Mouse (Mus musculus) midbrain, embryonic 11.5 days (tissue): ENCODE measurements around the gene Rgma. TPM values are rescaled to one million over a fixed set of nuclear protein-coding genes. Genes with fewer than 3 reads are reported as not detected.

Experiments
- ATAC-seq: fragments of 200-750 bp; cut with Nextera tagmentation; 2 replicates; pipeline ENCODE4 v1.8.0; 2017; ENCODE audit warnings: moderate TSS enrichment, moderate library complexity; ENCODE audit not compliant: low FRiP score
- DNase-seq: peaks from one replicate; pipeline ENCODE4 v3.0.0; 2015; ENCODE audit warnings: low spot score; ENCODE audit errors: missing footprints
- H3K27ac ChIP-seq: fragments of 300-500 bp; sonication (generic); 2 replicates; pipeline ENCODE4 v1.5.1; 2014; ENCODE audit warnings: low read depth, low read length
- H3K27me3 ChIP-seq: fragments of 300-500 bp; sonication (generic); 2 replicates; pipeline ENCODE4 v1.6.1; 2014; ENCODE audit warnings: mild to moderate bottlenecking, low read length, moderate library complexity, mixed read lengths; ENCODE audit not compliant: control insufficient read depth, insufficient read depth
- H3K36me3 ChIP-seq: fragments of 300-500 bp; sonication (generic); 2 replicates; pipeline ENCODE4 v1.6.1; 2014; ENCODE audit warnings: mild to moderate bottlenecking, low read length, moderate library complexity, mixed read lengths; ENCODE audit not compliant: control insufficient read depth, insufficient read depth
- H3K4me1 ChIP-seq: fragments of 300-500 bp; sonication (generic); 2 replicates; pipeline ENCODE4 v1.6.1; 2014; ENCODE audit warnings: low read length; ENCODE audit not compliant: control insufficient read depth, insufficient read depth
- H3K4me2 ChIP-seq: fragments of 300-500 bp; sonication (generic); 2 replicates; pipeline ENCODE4 v1.6.1; 2014; ENCODE audit warnings: mild to moderate bottlenecking, moderate library complexity
- H3K4me3 ChIP-seq: fragments of 300-500 bp; sonication (generic); 2 replicates; pipeline ENCODE4 v1.5.1; 2014; ENCODE audit warnings: low read depth, low read length
- H3K9ac ChIP-seq: fragments of 300-500 bp; sonication (generic); 2 replicates; pipeline ENCODE4 v1.6.1; 2014; ENCODE audit warnings: low read length
- H3K9me3 ChIP-seq: fragments of 300-500 bp; sonication (generic); 2 replicates; pipeline ENCODE4 v1.6.1; 2016; ENCODE audit warnings: low read length; ENCODE audit not compliant: control insufficient read depth
- WGBS: fragments of 180-500 bp; shearing (Covaris S2); extraction: QIAGEN DNeasy Blood & Tissue Kit; methylation state at CpG from one replicate; pipeline ENCODE4 v1.1.7; 2014; 5-methylcytosine and 5-hydroxymethylcytosine counted together
- polyA plus RNA-seq: library from polyadenylated mRNA; unstranded; fragments of >200 nt; fragmentation: Nextera tagmentation; extraction: Ambion mirVana; gene quantifications from 2 replicates; pipeline ENCODE4 v1.2.1, GENCODE M21; 2014

The Rgma gene
- polyA plus RNA-seq, 1 experiment from 2014 or later = 47.5 TPM

DNA sequence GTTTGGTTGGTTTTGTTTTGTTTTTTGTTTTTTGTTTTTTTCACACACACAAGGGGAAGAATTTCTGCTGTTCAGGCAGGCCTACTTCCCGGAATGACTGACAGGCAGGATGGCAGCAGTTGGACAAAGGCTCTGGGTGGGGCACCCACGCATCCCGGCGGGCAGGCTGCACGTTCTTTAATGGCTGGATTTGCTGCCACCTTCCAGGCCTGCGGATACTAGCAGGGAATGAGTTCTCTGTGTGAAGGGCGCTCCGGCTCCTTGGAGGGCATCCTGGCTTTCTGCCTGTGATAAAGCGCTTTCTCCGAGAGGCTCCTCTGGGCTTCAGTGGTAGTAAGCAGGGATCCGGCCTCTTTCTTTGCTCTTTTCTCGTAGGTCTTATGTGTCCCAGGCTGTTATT, 2.0 kb downstream of the Rgma start:
- no peaks in the 10 kb centered on the region; the same call in 1 of the 2 replicates for H3K27me3 ChIP-seq
- H3K4me1 ChIP-seq = peaks cover 57% of the 10 kb centered on the region
- H3K36me3 ChIP-seq = no peaks in the 10 kb centered on the region
- ATAC-seq = no peak
- peak overlapping the region; percentile 64 for H3K4me2 ChIP-seq
- H3K4me3 ChIP-seq = peak overlapping the region; percentile 86
- peak overlapping the region; percentile 97 for H3K9ac ChIP-seq
- peak; percentile 92 for DNase-seq
- H3K9me3 ChIP-seq = no peaks in the 10 kb centered on the region
- WGBS = 19% methylated on average over 12 of the region's 12 CpGs
- H3K27ac ChIP-seq = peak overlapping the region; percentile 95

DNA sequence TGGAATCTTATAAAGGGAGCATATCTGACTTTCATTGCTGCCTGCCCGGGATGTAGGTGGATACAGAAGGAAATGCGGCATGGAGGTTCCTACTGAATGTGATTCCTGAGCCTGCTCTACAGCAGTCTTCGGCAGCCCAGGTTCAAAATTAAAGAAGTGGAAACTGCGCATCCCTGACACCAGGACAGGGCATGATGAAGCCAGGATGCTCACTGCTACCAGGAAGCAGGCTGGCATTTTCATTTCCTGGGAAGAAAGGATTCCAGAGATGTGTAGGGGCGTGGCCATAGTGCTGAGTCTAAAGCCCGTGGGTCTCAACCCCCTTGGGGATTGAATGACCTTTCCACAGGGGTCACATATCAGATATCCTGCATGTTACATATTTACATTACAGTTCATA, 2.7 kb downstream of the Rgma start:
- Histone ChIP-seq H3K4me1 (peaks cover 54% of the 10 kb centered on the region), H3K36me3 (no peaks in the 10 kb centered on the region), H3K9ac (peak overlapping the region; percentile 97), H3K4me2 (peak overlapping the region; percentile 64), H3K27me3 (no peaks in the 10 kb centered on the region; the same call in 1 of the 2 replicates), H3K27ac (peak overlapping the region; percentile 95), H3K9me3 (no peaks in the 10 kb centered on the region), H3K4me3 (peak overlapping the region; percentile 86)
- ATAC-seq = no peak
- DNase-seq = peak; percentile 87
- WGBS = 44% methylated on average over 6 of the region's 6 CpGs

DNA sequence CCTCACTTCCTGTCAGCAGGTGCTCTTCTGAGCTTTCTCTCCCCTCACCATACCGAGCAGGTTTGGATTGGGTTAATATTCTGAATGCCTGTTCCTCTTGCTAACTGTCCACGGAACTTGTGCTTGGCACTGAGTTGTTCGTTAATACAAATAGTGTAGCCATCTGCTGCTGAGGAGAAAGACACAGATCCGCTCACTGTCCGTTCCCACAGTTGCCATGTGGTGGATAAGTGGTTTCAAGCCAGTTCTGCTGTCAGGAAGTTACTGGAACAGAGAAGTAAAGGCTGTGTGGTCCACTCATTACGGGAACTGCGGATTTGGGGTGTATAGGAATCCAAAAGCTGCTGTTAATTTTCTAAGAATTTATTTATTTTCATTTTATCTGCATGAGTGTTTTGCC, 7.5 kb downstream of the Rgma start:
- WGBS = 83% methylated on average over 7 of the region's 7 CpGs
- no peak overlapping the region for H3K4me3 ChIP-seq

DNA sequence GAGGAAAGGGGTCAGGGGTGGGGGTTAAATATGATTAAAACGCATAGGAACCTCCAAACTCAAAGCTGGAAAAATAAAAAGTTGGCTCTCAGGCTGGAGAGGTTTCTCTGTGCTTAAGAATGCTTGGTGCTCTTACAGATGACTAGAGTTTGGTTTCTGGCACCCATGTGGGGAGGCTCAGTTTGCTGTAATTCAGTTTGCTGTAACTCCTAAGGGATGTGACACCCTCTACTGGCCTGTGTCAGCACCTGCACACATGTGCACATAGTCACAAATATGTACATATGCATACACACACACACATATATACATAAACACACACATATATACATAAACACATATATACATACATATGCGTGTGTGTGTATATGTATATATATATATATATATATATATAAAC, 13.6 kb downstream of the Rgma start:
- H3K9ac ChIP-seq = no peak overlapping the region
- DNase-seq = no peak
- no peak for ATAC-seq
- H3K36me3 ChIP-seq = peaks cover 13% of the 10 kb centered on the region
- H3K27me3 ChIP-seq = no peaks in the 10 kb centered on the region
- H3K9me3 ChIP-seq = no peaks in the 10 kb centered on the region
- 75% methylated on average over 2 of the region's 2 CpGs for WGBS
- no peak overlapping the region for H3K4me3 ChIP-seq
- peak overlapping the region; percentile 87 for H3K4me2 ChIP-seq
- H3K4me1 ChIP-seq = peaks cover 50% of the 10 kb centered on the region
- peak overlapping the region; percentile 92; the same call in 1 of the 2 replicates for H3K27ac ChIP-seq

More for the DNA sequence above, 7.5 kb downstream of the Rgma start:
- Histone ChIP-seq H3K27ac (no peak overlapping the region), H3K9ac (no peak overlapping the region), H3K4me1 (peaks cover 60% of the 10 kb centered on the region), H3K4me2 (no peak overlapping the region), H3K36me3 (peaks cover 7% of the 10 kb centered on the region; the same call in 1 of the 2 replicates), H3K27me3 (no peaks in the 10 kb centered on the region), H3K9me3 (no peaks in the 10 kb centered on the region)
- ATAC-seq = no peak
- DNase-seq = no peak

DNA sequence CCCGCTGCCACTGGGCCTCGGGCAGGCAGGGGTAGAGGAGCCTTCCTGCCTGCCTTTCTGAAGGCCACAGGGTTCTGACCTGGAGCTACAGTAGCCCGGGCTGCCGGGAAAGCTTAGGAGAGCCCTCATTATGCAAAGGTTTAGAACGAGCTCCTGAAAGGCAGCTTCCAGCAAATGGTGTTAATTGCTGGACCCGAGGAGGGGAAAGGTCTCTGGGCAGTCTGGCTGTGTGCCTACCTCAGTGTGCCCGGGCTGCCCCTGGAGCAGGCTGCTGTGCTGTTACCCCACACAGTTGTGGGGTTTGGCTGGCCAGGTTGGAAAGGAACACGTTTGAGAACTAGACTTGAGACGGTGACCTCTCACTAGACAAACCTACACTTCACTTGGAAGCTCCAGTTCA, 14.1 kb downstream of the Rgma start:
- DNase-seq (no peak), ATAC-seq (no peak)
- peak overlapping the region; percentile 98 for H3K9ac ChIP-seq
- H3K4me3 ChIP-seq = peak overlapping the region; percentile 91
- H3K4me1 ChIP-seq = peaks cover 50% of the 10 kb centered on the region
- H3K27ac ChIP-seq = peak overlapping the region; percentile 92
- peak overlapping the region; percentile 87 for H3K4me2 ChIP-seq
- no peaks in the 10 kb centered on the region for H3K9me3 ChIP-seq
- no peaks in the 10 kb centered on the region for H3K27me3 ChIP-seq
- WGBS = 4% methylated on average over 9 of the region's 9 CpGs
- peaks cover 12% of the 10 kb centered on the region; the same call in 1 of the 2 replicates for H3K36me3 ChIP-seq

DNA sequence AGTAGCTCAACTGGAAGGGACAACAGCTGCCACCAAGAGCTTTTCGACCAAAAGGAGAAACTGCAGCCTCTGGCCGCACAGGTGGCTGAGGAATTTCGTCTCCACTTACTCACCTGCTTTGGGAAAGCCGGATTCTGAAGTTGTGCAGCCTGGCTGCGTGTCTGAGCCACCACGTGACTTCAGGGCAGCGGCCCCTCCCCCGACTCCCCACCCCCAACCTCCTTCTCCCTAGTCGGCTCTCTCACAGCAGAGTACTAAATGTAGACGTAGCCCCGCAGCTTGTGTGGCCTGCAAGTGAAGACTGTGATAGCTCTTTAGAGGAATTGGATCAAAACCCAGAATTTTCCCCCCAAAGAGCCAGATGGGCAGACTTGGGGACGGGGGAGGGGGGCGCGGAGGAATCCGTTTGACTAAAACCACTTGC, 14.6 kb downstream of the Rgma start:
- Histone ChIP-seq H3K4me3 (peak overlapping the region; percentile 91), H3K4me1 (peaks cover 49% of the 10 kb centered on the region), H3K9ac (peak overlapping the region; percentile 98), H3K4me2 (peak overlapping the region; percentile 87), H3K36me3 (peaks cover 12% of the 10 kb centered on the region; the same call in 1 of the 2 replicates), H3K9me3 (no peaks in the 10 kb centered on the region), H3K27ac (peak overlapping the region; percentile 92), H3K27me3 (no peaks in the 10 kb centered on the region)
- WGBS = 2% methylated on average over 15 of the region's 15 CpGs
- DNase-seq = peak; percentile 96
- 0 out of 2 replicates have a peak, but pooled peaks have one; percentile 33 for ATAC-seq

DNA sequence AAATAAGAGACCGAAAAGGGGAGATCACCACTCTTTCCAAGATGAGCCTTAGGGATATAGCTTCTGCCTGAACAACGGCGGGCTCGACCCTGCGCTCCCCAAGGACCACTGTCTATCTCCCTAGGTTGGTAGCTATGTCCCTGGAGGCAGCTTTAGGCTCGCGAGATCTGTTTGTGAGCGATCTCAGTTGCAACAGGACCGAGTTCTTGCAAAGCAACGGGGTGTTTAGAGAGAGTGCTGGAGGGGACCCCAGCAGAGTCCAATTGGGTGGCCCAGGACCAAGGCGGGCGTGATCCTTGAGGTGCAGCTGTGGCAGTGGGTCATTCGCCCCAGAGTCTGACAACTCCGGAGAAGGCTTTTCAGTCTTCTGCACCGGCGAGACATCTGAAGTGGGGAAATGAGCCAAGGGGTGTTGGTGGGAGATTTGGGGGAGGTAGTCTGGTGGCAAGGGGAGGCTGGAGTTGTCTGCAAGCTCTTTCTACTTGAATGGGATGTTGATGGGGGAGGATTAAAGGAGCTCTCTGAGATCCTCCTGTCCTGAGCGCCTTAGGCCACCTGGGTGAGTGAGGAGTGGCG, 15.2 kb downstream of the Rgma start:
- H3K4me2 ChIP-seq = peak overlapping the region; percentile 87
- DNase-seq = peak; percentile 96
- peak overlapping the region; percentile 92 for H3K27ac ChIP-seq
- peak overlapping the region; percentile 91 for H3K4me3 ChIP-seq
- no peaks in the 10 kb centered on the region for H3K27me3 ChIP-seq
- no peaks in the 10 kb centered on the region for H3K9me3 ChIP-seq
- WGBS = under 1% methylated on average over 18 of the region's 18 CpGs
- H3K36me3 ChIP-seq = peaks cover 12% of the 10 kb centered on the region; the same call in 1 of the 2 replicates
- ATAC-seq = peak; percentile 20; the same call in 1 of the 2 replicates
- peak overlapping the region; percentile 98 for H3K9ac ChIP-seq
- peaks cover 50% of the 10 kb centered on the region for H3K4me1 ChIP-seq

DNA sequence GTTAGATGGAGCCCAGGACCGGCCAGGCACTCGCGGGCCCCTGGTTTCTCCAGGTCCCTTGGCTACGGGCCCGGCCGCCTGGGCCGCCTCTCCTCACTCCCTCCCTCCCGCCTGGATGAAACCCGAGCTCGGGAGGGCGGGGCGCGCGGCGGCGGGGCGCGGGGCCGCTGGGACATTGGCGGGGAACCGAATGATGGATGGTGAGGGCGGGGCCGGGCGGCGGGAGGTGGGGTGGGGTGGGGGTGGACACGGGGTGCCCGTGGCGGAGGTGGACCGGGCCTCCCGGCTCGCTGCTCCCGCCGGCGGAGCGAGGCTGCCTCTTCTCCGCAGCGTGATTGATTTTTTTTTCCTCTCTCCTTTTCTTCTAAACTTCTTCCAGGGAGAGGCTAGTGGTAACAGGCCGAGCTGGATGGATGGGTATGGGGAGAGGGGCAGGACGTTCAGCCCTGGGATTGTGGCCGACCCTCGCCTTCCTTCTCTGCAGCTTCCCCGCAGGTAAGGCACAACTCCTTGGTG, 15.8 kb downstream of the Rgma start:
- Histone ChIP-seq H3K9ac (peak overlapping the region; percentile 98), H3K36me3 (peaks cover 12% of the 10 kb centered on the region; the same call in 1 of the 2 replicates), H3K9me3 (no peaks in the 10 kb centered on the region), H3K4me2 (peak overlapping the region; percentile 87), H3K4me3 (peak overlapping the region; percentile 91), H3K4me1 (peaks cover 53% of the 10 kb centered on the region), H3K27ac (peak overlapping the region; percentile 92), H3K27me3 (no peaks in the 10 kb centered on the region)
- DNase-seq (peak; percentile 98), ATAC-seq (peak; percentile 84)
- WGBS = under 1% methylated on average over 40 of the region's 42 CpGs
